16 mouse cellular contexts compared by ENCODE assay signal in the genomic region with DNA sequence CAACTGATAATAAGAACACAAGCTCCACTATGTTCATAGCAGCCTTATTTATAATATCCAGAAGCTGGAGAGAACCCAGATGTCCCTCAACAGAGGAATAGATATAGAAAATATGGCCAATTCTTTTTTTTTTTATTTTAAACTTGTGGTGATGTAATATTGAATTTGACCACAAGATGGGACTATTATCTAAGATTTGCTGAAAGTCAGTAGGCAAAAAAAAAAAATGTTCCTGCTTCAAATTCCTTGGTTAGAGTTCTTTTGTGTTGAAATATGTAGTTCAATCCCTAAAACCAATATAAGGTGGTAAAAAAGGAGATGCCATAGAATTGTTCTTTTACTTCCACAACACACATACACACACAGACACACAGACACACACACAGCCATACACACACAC. TPM values are rescaled to one million over a fixed set of nuclear protein-coding genes. Genes with fewer than 3 reads are reported as not detected.
DNase-seq lines count a peak whose midpoint lies in the region; ATAC-seq and TF ChIP-seq lines count a peak whose summit lies in the region.
"Had no signal": no experiment of that assay in that cellular context is flagged by ENCODE, and none has a peak within 500 bp of the region (broad histone marks: within the 10 kb centered on the region; RNA-seq: fewer than 3 reads in every experiment).

No protein-coding gene starts in this region.

- TF ChIP-seq POLR2A in lung, adult 2 months (IDR thresholded peaks at IDR 0.05; ENCODE audit: borderline replicate concordance, extremely low read depth, low read depth, low read length), result no peak
- no peak for TF ChIP-seq POLR2A in MEL (IDR thresholded peaks at IDR 0.05; ENCODE audit: control insufficient read depth in 1 of 2, insufficient read depth in 1 of 2, low read depth in 1 of 2, low read length in 2 of 2, poor library complexity in 1 of 2)

- H3K9me3 ChIP-seq in hindbrain, embryonic 14.5 days (ENCODE audit: control insufficient read depth, low read length), result no peaks in the 10 kb centered on the region
- H3K9me3 ChIP-seq in hindbrain, embryonic 16.5 days (ENCODE audit: control insufficient read depth, low read length), result no peaks in the 10 kb centered on the region
- no peaks in the 10 kb centered on the region for H3K9me3 ChIP-seq in lung, embryonic 14.5 days (ENCODE audit: low read depth, low read length)
- no peaks in the 10 kb centered on the region for H3K9me3 ChIP-seq in MEL (replicated peaks; ENCODE audit: insufficient read depth, low read length)
- H3K9me3 ChIP-seq: heart, embryonic 13.5 days; hindbrain, embryonic 13.5 days; kidney, embryonic 15.5 days; neural tube, embryonic 15.5 days had no signal

- no peak for TF ChIP-seq EP300 in MEL (IDR thresholded peaks at IDR 0.05; ENCODE audit: low read depth in 1 of 2, low read length in 2 of 2)

- H3K4me2 ChIP-seq in hindbrain, embryonic 14.5 days (replicated peaks), result no peak overlapping the region
- no peak overlapping the region for H3K4me2 ChIP-seq in hindbrain, embryonic 16.5 days (ENCODE audit: low read length)
- no peak overlapping the region for H3K4me2 ChIP-seq in lung, embryonic 14.5 days
- H3K4me2 ChIP-seq: heart, embryonic 13.5 days; hindbrain, embryonic 13.5 days; kidney, embryonic 15.5 days; neural tube, embryonic 15.5 days had no signal

- no peak overlapping the region for H3K27ac ChIP-seq in hindbrain, embryonic 14.5 days
- no peak overlapping the region for H3K27ac ChIP-seq in hindbrain, embryonic 16.5 days (ENCODE audit: low read depth, low read length)
- H3K27ac ChIP-seq in lung, embryonic 14.5 days (ENCODE audit: low read depth), result no peak overlapping the region
- H3K27ac ChIP-seq in MEL (ENCODE audit: control insufficient read depth, low read depth, low read length), result no peak overlapping the region
- H3K27ac ChIP-seq: heart, embryonic 13.5 days; hindbrain, embryonic 13.5 days; kidney, embryonic 15.5 days; neural tube, embryonic 15.5 days had no signal

- H3K27me3 ChIP-seq in hindbrain, embryonic 14.5 days (ENCODE audit: control insufficient read depth, insufficient read depth, low read length), result no peaks in the 10 kb centered on the region
- no peaks in the 10 kb centered on the region for H3K27me3 ChIP-seq in hindbrain, embryonic 16.5 days (replicated peaks; ENCODE audit: control insufficient read depth, insufficient read depth, low read length)
- H3K27me3 ChIP-seq in lung, embryonic 14.5 days (ENCODE audit: insufficient read depth, low read length), result no peaks in the 10 kb centered on the region
- no peaks in the 10 kb centered on the region for H3K27me3 ChIP-seq in MEL (ENCODE audit: control insufficient read depth in 1 of 2, insufficient read depth in 2 of 2, low read length in 2 of 2)
- H3K27me3 ChIP-seq: heart, embryonic 13.5 days; hindbrain, embryonic 13.5 days; kidney, embryonic 15.5 days; neural tube, embryonic 15.5 days had no signal

- DNase-seq in hindbrain, embryonic 14.5 days (ENCODE audit: low spot score), result peak; percentile 55
- DNase-seq in lung, embryonic 14.5 days, result peak; percentile 68
- no peak for DNase-seq in lung, adult 2 months
- no peak for DNase-seq in MEL (ENCODE audit: low read depth, low spot score)
- DNase-seq in fibroblast of lung, adult 2 months (ENCODE audit: low read depth), result peak; percentile 13
- no peak for DNase-seq in layer of hippocampus, postnatal 25 days (ENCODE audit: extremely low spot score in 1 of 2, low spot score in 1 of 2)
- no peak for DNase-seq in heart, postnatal 25 days (ENCODE audit: low spot score)
- DNase-seq: adrenal gland, adult 8-10 months; gastrocnemius, postnatal 36 days; thymus, adult 2 months had no signal

- peak; percentile 41 for TF ChIP-seq RAD21 in MEL (IDR thresholded peaks at IDR 0.05; ENCODE audit: low read depth, low read length)

- no peaks in the 10 kb centered on the region for H3K36me3 ChIP-seq in hindbrain, embryonic 14.5 days (replicated peaks; ENCODE audit: control insufficient read depth, insufficient read depth)
- no peaks in the 10 kb centered on the region for H3K36me3 ChIP-seq in hindbrain, embryonic 16.5 days (ENCODE audit: control insufficient read depth, insufficient read depth, low read length)
- no peaks in the 10 kb centered on the region for H3K36me3 ChIP-seq in lung, embryonic 14.5 days (ENCODE audit: insufficient read depth)
- no peaks in the 10 kb centered on the region for H3K36me3 ChIP-seq in MEL (ENCODE audit: control insufficient read depth in 1 of 2, insufficient read depth in 2 of 2, low read length in 2 of 2)
- H3K36me3 ChIP-seq: heart, embryonic 13.5 days; hindbrain, embryonic 13.5 days; kidney, embryonic 15.5 days; neural tube, embryonic 15.5 days had no signal

- H3K79me2 ChIP-seq in MEL (ENCODE audit: control insufficient read depth, insufficient read depth, low read length, poor library complexity), result no peaks in the 10 kb centered on the region

- no peak overlapping the region for H3K4me3 ChIP-seq in hindbrain, embryonic 14.5 days (replicated peaks; ENCODE audit: low read length)
- no peak overlapping the region for H3K4me3 ChIP-seq in hindbrain, embryonic 16.5 days (ENCODE audit: low read length)
- no peak overlapping the region for H3K4me3 ChIP-seq in lung, embryonic 14.5 days (ENCODE audit: low read depth, low read length)
- H3K4me3 ChIP-seq in lung, adult 2 months (replicated peaks; ENCODE audit: extremely low read depth, low read depth, low read length), result no peak overlapping the region
- no peak overlapping the region for H3K4me3 ChIP-seq in MEL (ENCODE audit: control insufficient read depth in 1 of 2, insufficient read depth in 1 of 2, low read depth in 2 of 2, low read length in 2 of 2)
- H3K4me3 ChIP-seq: heart, embryonic 13.5 days; hindbrain, embryonic 13.5 days; kidney, embryonic 15.5 days; neural tube, embryonic 15.5 days had no signal

- no peaks in the 10 kb centered on the region for H3K4me1 ChIP-seq in hindbrain, embryonic 14.5 days (replicated peaks; ENCODE audit: control insufficient read depth, insufficient read depth, low read length)
- no peaks in the 10 kb centered on the region for H3K4me1 ChIP-seq in hindbrain, embryonic 16.5 days (ENCODE audit: control insufficient read depth, insufficient read depth, low read depth, low read length)
- no peaks in the 10 kb centered on the region for H3K4me1 ChIP-seq in lung, embryonic 14.5 days (ENCODE audit: insufficient read depth)
- no peaks in the 10 kb centered on the region for H3K4me1 ChIP-seq in lung, adult 2 months (ENCODE audit: control insufficient read depth, insufficient read depth, low read length)
- H3K4me1 ChIP-seq in MEL (ENCODE audit: control insufficient read depth in 1 of 2, insufficient read depth in 2 of 2, low read length in 2 of 2), result no peaks in the 10 kb centered on the region
- H3K4me1 ChIP-seq: heart, embryonic 13.5 days; hindbrain, embryonic 13.5 days; kidney, embryonic 15.5 days; neural tube, embryonic 15.5 days had no signal

- intact Hi-C loops in heart, postnatal 25 days (cut with DNase I), result loop anchor here (1.0 to 2.0 kb wide), 2 partner anchors 96 to 267 kb away; no protein-coding TSS in a partner anchor

- no peak for ATAC-seq in hindbrain, embryonic 14.5 days (ENCODE audit: low FRiP score)
- ATAC-seq in hindbrain, embryonic 16.5 days, result no peak
- ATAC-seq in lung, embryonic 14.5 days (ENCODE audit: insufficient read depth), result no peak; the same call in 1 of the 2 replicates

- TF ChIP-seq CTCF in lung, embryonic 14.5 days (IDR thresholded peaks at IDR 0.05; ENCODE audit: low read depth), result peak; percentile 32
- TF ChIP-seq CTCF in lung, adult 2 months (IDR thresholded peaks at IDR 0.05; ENCODE audit: insufficient read depth, low read length), result no peak
- peak in 1 of 3 experiments; percentile 20; a peak in 1 of 6 replicates for TF ChIP-seq CTCF in MEL (IDR thresholded peaks at IDR 0.05 in 2 of 3, conservative IDR thresholded peaks at IDR 0.05 in 1 of 3; ENCODE audit: control insufficient read depth in 1 of 3, insufficient read depth in 1 of 3, low read depth in 2 of 3, low read length in 3 of 3, poor library complexity in 1 of 3, severe bottlenecking in 1 of 3)

- H3K9ac ChIP-seq in hindbrain, embryonic 14.5 days, result no peak overlapping the region
- H3K9ac ChIP-seq in hindbrain, embryonic 16.5 days (ENCODE audit: low read depth, low read length), result no peak overlapping the region
- H3K9ac ChIP-seq in lung, embryonic 14.5 days, result no peak overlapping the region
- H3K9ac ChIP-seq in MEL (ENCODE audit: control insufficient read depth, low read depth, low read length, poor library complexity, severe bottlenecking), result no peak overlapping the region
- H3K9ac ChIP-seq: heart, embryonic 13.5 days; hindbrain, embryonic 13.5 days; kidney, embryonic 15.5 days; neural tube, embryonic 15.5 days had no signal

TF ChIP-seq in MEL, 35 proteins besides CTCF, POLR2A, EP300 and RAD21:
- no peak for TF ChIP-seq BHLHE40 (IDR thresholded peaks at IDR 0.05; ENCODE audit: borderline replicate concordance, low read depth, low read length)
- TF ChIP-seq ZKSCAN1 (IDR thresholded peaks at IDR 0.05; ENCODE audit: low read depth, low read length), result no peak
- TF ChIP-seq ZC3H11A (IDR thresholded peaks at IDR 0.05; ENCODE audit: low read depth, low read length), result no peak
- TF ChIP-seq MAX (IDR thresholded peaks at IDR 0.05; ENCODE audit: low read length), result no peak
- TF ChIP-seq ETS1 (IDR thresholded peaks at IDR 0.05; ENCODE audit: low read depth, low read length), result no peak
- TF ChIP-seq SMC3 (IDR thresholded peaks at IDR 0.05; ENCODE audit: low read depth, low read length), result peak; percentile 10; the same call in 1 of the 2 replicates
- TF ChIP-seq GATA1 (IDR thresholded peaks at IDR 0.05; ENCODE audit: low read depth, low read length), result no peak
- no peak for TF ChIP-seq USF2 (IDR thresholded peaks at IDR 0.05; ENCODE audit: borderline replicate concordance in 1 of 2, insufficient read depth in 1 of 2, low read depth in 1 of 2, low read length in 2 of 2)
- TF ChIP-seq ZNF384 (IDR thresholded peaks at IDR 0.05; ENCODE audit: low read depth, low read length), result peak; percentile 70

RNA-seq across cellular contexts. Expression of a gene that starts 35.0 kb away (rescaled TPM):
- 0.55 and 0.95 TPM in 2 replicates for polyA plus RNA-seq in hindbrain, embryonic 14.5 days (2014; fragmentation: Nextera tagmentation; extraction: Ambion mirVana)
- polyA plus RNA-seq in hindbrain, embryonic 16.5 days (2015; fragmentation: Nextera tagmentation; extraction: Ambion mirVana), result 0.85 and 1.3 TPM in 2 replicates
- polyA plus RNA-seq in lung, embryonic 14.5 days (2014; fragmentation: Nextera tagmentation; extraction: Ambion mirVana), result 0.70 and 0.92 TPM in 2 replicates
- 6.8 and 13.4 TPM in 2 replicates for polyA plus RNA-seq in lung, adult 2 months (2012; rRNA removed)
- not detected in 2 replicates for total RNA-seq in MEL (2012; rRNA removed)
- polyA plus RNA-seq in MEL (2012; ENCODE audit: insufficient read depth in 1 of 2, insufficient read length in 2 of 2, low read depth in 1 of 2, low replicate concordance in 2 of 2, missing spikeins in 1 of 2), result not detected
- 1 to 10 TPM; 1.1 TPM for total RNA-seq in layer of hippocampus, postnatal 25 days (2021)
- 1 to 10 TPM; 6.5 to 8.6 TPM for total RNA-seq in heart, postnatal 25 days (2021)
- total RNA-seq: megakaryocyte progenitor cell, adult 5-6 weeks had no signal

Comparison
In these comparisons a context has a peak if more than half of its experiments do, and no peak if none do; other contexts are left out.
1. DNase-seq: peak in hindbrain, embryonic 14.5 days (single experiment), lung, embryonic 14.5 days (single experiment) and fibroblast of lung, adult 2 months (single experiment); none in lung, adult 2 months (single experiment), MEL (single experiment), layer of hippocampus, postnatal 25 days (0 of 2) and heart, postnatal 25 days (single experiment).